Mouse (Mus musculus) forebrain, postnatal 0 days (tissue): ENCODE measurements at regions not wholly inside any gene's neighbourhood (a gene's known extent, or its start where the extent isn't known, plus 50 kb on each side); places are given as distances from the start of the nearest gene placed in this dataset.

ENCODE experiments used
- ATAC-seq: fragments of 200-750 bp; cut with Nextera tagmentation; 2 replicates; pipeline ENCODE4 v1.8.0; 2017; ENCODE audit warnings: mild to moderate bottlenecking, moderate library complexity
- DNase-seq: peaks from one replicate; pipeline ENCODE4 v3.0.0-alpha.2; 2015
- H3K27ac ChIP-seq: fragments of 300-500 bp; sonication (generic); 2 replicates; pipeline ENCODE4 v1.5.1; 2014; ENCODE audit warnings: low read depth, mild to moderate bottlenecking, antibody characterized with exemption, low read length, moderate library complexity, mixed read lengths
- H3K27me3 ChIP-seq: fragments of 300-500 bp; sonication (generic); 2 replicates; pipeline ENCODE4 v1.6.1; 2014; ENCODE audit warnings: mild to moderate bottlenecking, low read length, mixed read lengths; ENCODE audit not compliant: insufficient read depth
- H3K36me3 ChIP-seq: fragments of 300-500 bp; sonication (generic); 2 replicates; pipeline ENCODE4 v1.6.1; 2014; ENCODE audit warnings: mild to moderate bottlenecking, moderate library complexity; ENCODE audit not compliant: insufficient read depth
- H3K4me1 ChIP-seq: fragments of 300-500 bp; sonication (generic); 2 replicates; pipeline ENCODE4 v1.6.1; 2014; ENCODE audit warnings: antibody characterized with exemption; ENCODE audit not compliant: insufficient read depth
- H3K4me2 ChIP-seq: fragments of 300-500 bp; sonication (generic); 2 replicates; pipeline ENCODE4 v1.6.1; 2014; ENCODE audit warnings: low read depth, mild to moderate bottlenecking, moderate library complexity
- H3K4me3 ChIP-seq: fragments of 300-500 bp; sonication (generic); 2 replicates; pipeline ENCODE4 v1.5.1; 2014; ENCODE audit warnings: low read depth, low read length, mixed read lengths
- H3K9ac ChIP-seq: fragments of 300-500 bp; sonication (generic); 2 replicates; pipeline ENCODE4 v1.6.1; 2014; ENCODE audit warnings: mild to moderate bottlenecking
- H3K9me3 ChIP-seq: fragments of 300-500 bp; sonication (generic); 2 replicates; pipeline ENCODE4 v1.6.1; 2016; ENCODE audit warnings: low read length
- CTCF ChIP-seq: sonication (generic); IDR thresholded peaks from 2 replicates; pipeline ENCODE4 v1.5.1; 2016; ENCODE audit warnings: antibody characterized with exemption, control low read depth, low read depth
- WGBS: fragments of 180-500 bp; shearing (Covaris S2); extraction: QIAGEN DNeasy Blood & Tissue Kit; methylation state at CpG from one replicate; pipeline ENCODE4 v1.1.7; 2014; 5-methylcytosine and 5-hydroxymethylcytosine counted together

DNA sequence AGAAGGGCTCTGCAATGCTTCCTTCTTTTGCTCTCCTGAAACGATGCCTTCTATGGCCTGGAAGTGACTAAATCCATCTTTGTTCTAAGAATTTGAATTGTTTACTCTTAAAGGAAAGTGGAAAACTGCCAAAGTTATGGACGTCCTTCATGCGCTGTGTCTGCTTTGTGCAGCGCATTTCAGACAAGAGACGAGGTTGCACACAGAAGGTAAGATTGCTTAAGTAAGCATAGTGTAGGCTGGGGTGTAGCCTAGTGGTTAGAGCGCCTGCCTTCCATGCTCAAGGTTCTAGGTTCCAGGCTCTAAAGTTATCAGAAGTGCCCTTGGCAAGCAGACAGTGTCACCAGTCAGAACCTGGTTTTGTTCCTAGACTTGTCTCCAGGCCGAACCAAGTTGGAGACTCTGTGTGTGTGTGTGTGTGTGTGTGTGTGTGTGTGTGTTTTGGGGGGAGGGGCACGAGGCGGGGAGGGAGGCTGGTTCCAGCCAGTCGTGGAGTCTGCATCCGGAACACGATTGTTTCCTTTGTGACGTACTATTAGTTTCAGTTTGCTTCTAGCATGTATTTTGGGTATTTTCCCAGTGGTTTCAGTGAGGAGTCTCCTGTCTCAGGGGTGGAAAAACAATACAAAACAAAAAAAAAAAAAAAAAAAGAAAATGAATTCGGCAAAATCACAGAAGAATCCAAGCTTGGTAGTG lies 166.4 kb upstream of the Foxn2 start:
- 39% methylated on average over 14 of the region's 14 CpGs for WGBS
- H3K4me2 ChIP-seq: peak overlapping the region; percentile 23; the same call in 1 of the 2 replicates
- H3K9ac ChIP-seq: no peak overlapping the region
- no peaks in the 10 kb centered on the region for H3K36me3 ChIP-seq
- no peak for TF ChIP-seq CTCF
- H3K4me3 ChIP-seq: no peak overlapping the region
- no peaks in the 10 kb centered on the region for H3K27me3 ChIP-seq
- ATAC-seq: peak; percentile 72
- peak overlapping the region; percentile 46 for H3K27ac ChIP-seq
- H3K9me3 ChIP-seq: no peaks in the 10 kb centered on the region
- no peaks in the 10 kb centered on the region for H3K4me1 ChIP-seq
- peak; percentile 52 for DNase-seq

DNA sequence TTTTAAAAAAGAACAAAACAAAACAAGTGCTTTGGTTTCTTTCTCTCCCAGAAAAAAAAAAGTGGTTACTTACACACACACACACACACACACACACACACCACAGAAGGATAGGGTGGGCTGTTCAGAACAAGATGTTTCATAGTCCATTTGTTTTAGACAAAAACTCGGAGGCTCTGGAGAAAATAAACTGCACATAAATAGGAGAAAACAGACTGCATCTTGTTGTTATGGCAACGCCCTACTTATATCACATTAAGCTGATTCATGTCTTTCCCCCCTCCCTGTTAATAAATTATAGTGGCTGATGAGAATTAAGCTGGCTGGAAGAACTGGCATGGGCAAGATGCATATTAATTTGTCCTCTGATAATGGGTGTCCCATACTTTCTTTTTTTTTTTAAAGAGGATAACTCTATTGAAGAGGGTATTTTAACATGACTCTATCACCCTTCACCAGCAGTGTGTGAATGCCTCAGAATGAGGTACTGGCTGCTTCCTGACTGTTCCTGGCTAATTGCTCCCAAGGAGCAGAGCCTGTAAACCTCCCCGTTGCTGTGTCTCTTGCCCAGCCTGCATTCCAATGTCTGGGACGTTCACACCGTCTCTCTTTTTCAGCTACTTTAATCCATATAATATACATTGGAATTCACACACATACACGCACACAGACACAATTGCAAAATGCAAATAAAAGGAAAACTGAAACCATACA lies 165.6 kb upstream of the Foxn2 start:
- no peak for TF ChIP-seq CTCF
- Histone ChIP-seq H3K27ac (peak overlapping the region; percentile 46), H3K27me3 (no peaks in the 10 kb centered on the region), H3K4me3 (no peak overlapping the region), H3K9me3 (no peaks in the 10 kb centered on the region), H3K4me1 (no peaks in the 10 kb centered on the region), H3K9ac (no peak overlapping the region), H3K4me2 (peak overlapping the region; percentile 23; the same call in 1 of the 2 replicates), H3K36me3 (no peaks in the 10 kb centered on the region)
- DNase-seq (peak; percentile 73), ATAC-seq (peak; percentile 86)
- 11% methylated on average over 6 of the region's 6 CpGs for WGBS

DNA sequence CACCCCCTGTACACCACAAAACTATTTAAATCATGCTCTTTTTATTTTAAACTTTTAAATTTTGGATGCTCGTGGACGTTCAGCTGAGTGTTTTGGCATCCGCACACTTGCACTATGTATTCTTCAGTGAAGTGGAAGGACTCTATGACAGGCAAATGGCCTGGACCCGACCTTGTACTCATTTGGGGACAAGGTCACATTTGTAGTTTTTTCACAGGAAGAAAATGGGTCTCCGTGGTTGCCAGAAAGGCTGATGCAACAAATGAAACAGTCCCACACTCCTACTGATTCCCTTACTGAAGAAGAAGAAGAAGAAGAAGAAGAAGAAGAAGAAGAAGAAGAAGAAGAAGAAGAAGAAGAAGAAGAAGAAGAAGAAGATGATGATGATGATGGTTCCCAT lies 160.9 kb upstream of the Foxn2 start:
- Histone ChIP-seq H3K4me2 (no peak overlapping the region), H3K9me3 (no peaks in the 10 kb centered on the region), H3K27ac (no peak overlapping the region), H3K4me3 (no peak overlapping the region), H3K4me1 (no peaks in the 10 kb centered on the region), H3K27me3 (no peaks in the 10 kb centered on the region), H3K9ac (no peak overlapping the region), H3K36me3 (no peaks in the 10 kb centered on the region)
- no peak for TF ChIP-seq CTCF
- ATAC-seq (no peak), DNase-seq (no peak)
- WGBS: 79% methylated on average over 5 of the region's 5 CpGs

DNA sequence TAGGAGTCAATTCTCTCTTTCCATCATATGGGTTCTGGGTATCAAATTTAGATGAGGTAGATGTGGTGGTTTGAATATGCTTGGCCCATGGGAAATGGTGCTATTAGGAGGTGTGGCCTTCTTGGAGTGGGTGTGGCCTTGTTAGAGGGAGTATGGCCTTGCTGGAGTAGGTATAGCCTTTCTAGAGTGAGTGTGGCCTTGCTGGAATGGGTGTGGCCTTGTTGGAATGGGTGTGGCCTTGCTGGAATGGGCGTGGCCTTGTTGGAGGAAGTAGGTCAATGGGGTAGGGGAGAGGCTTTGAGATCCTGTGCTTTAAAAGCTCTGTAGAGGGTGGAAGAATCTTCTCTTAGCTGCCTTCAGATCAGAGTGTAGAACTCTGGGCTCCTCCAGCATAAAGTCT lies 157.8 kb upstream of the Foxn2 start:
- 76% methylated on average over 1 of the region's 1 CpGs for WGBS
- no peak overlapping the region for H3K9ac ChIP-seq
- DNase-seq (no peak), ATAC-seq (no peak)
- no peaks in the 10 kb centered on the region for H3K4me1 ChIP-seq
- H3K27ac ChIP-seq: no peak overlapping the region
- H3K36me3 ChIP-seq: no peaks in the 10 kb centered on the region
- no peak overlapping the region for H3K4me3 ChIP-seq
- H3K4me2 ChIP-seq: no peak overlapping the region
- H3K9me3 ChIP-seq: no peaks in the 10 kb centered on the region
- no peaks in the 10 kb centered on the region for H3K27me3 ChIP-seq
- TF ChIP-seq CTCF: no peak

DNA sequence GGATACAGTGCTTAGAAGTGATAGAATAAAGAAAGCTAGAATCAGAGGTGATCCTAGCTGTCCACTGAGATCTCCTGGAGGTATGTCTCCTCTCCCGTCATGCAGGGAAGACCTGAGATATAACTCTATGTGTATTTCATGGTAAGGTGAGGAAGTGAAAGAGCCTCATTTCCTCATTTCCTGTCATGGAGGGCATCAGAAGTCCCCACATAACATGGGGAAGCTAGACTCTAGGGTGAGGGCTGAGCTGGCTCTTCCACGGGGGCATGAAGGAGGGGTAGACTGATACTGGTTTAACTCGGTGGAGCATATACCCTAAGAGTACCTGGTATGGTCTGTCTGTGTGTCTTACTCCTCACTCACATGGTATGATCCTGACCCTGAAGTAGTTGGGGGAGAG lies 156.0 kb upstream of the Foxn2 start:
- no peak for DNase-seq
- TF ChIP-seq CTCF: no peak
- H3K4me1 ChIP-seq: no peaks in the 10 kb centered on the region
- H3K36me3 ChIP-seq: no peaks in the 10 kb centered on the region
- H3K4me3 ChIP-seq: no peak overlapping the region
- ATAC-seq: no peak
- H3K9ac ChIP-seq: no peak overlapping the region
- WGBS: 89% methylated on average over 3 of the region's 3 CpGs
- H3K9me3 ChIP-seq: peaks cover 5% of the 10 kb centered on the region; the same call in 1 of the 2 replicates
- no peak overlapping the region for H3K27ac ChIP-seq
- H3K27me3 ChIP-seq: no peaks in the 10 kb centered on the region
- H3K4me2 ChIP-seq: no peak overlapping the region

DNA sequence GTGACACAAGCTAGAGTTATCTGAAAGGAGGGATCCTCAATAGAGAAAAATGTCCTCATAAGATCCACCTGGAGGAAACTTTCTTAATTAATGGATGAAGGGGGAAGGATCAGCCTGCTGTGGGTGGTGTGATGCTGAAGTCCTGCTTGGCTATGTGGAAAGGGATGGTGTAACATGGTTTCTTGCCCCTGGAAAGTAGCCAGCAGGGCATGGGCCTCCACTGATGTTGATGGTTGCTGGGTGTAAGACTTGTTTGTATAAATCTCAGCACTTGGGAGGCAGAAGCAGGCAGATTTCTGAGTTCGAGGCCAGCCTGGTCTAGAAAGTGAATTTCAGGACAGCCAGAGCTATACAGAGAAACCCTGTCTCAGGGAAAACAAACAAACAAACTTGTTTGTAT lies 152.7 kb upstream of the Foxn2 start:
- no peak overlapping the region for H3K4me2 ChIP-seq
- DNase-seq: no peak
- H3K9me3 ChIP-seq: peaks cover 5% of the 10 kb centered on the region; the same call in 1 of the 2 replicates
- no peak overlapping the region for H3K27ac ChIP-seq
- WGBS: 68% methylated on average over 1 of the region's 1 CpGs
- H3K4me1 ChIP-seq: no peaks in the 10 kb centered on the region
- H3K9ac ChIP-seq: no peak overlapping the region
- H3K36me3 ChIP-seq: no peaks in the 10 kb centered on the region
- no peak for ATAC-seq
- TF ChIP-seq CTCF: no peak
- no peaks in the 10 kb centered on the region for H3K27me3 ChIP-seq
- no peak overlapping the region for H3K4me3 ChIP-seq

DNA sequence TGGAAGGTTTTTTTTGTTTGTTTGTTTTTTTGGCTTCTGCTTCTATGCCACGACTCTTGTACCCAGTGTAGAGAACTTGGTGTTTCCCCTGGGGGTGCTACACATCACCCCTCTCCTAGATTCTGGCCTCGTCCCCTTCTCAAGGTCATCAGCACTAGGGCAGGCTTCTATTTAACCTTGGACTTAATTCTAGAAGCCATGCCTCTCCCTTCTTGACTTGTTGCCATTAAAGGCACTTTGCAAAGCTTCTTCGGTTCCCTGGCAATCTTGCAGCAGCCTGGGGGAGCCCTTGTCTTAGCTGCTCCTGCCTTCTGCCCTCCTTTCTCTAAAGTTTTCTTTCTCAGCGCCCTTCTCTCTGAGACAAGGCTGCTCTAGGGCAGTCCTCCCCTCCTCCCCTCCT lies 143.0 kb upstream of the Foxn2 start:
- no peak overlapping the region for H3K4me2 ChIP-seq
- H3K27ac ChIP-seq: no peak overlapping the region
- no peak for TF ChIP-seq CTCF
- WGBS: 59% methylated on average over 4 of the region's 4 CpGs
- no peaks in the 10 kb centered on the region for H3K4me1 ChIP-seq
- no peaks in the 10 kb centered on the region for H3K36me3 ChIP-seq
- H3K4me3 ChIP-seq: no peak overlapping the region
- DNase-seq: no peak
- no peak for ATAC-seq
- no peak overlapping the region for H3K9ac ChIP-seq
- H3K27me3 ChIP-seq: no peaks in the 10 kb centered on the region
- no peaks in the 10 kb centered on the region for H3K9me3 ChIP-seq
